Mouse (Mus musculus) kidney, embryonic 14.5 days (tissue): ENCODE results near the gene Cntnap5c. TPM values are rescaled to one million over a fixed set of nuclear protein-coding genes. Genes with fewer than 3 reads are reported as not detected.

Source experiments
- ATAC-seq: fragments of 200-750 bp; cut with Nextera tagmentation; 2 replicates; pipeline ENCODE4 v1.8.0; 2017; ENCODE audit warnings: moderate number of reproducible peaks, mild to moderate bottlenecking, moderate TSS enrichment, moderate library complexity; ENCODE audit not compliant: low FRiP score, low TSS enrichment
- H3K27ac ChIP-seq: fragments of 300-500 bp; sonication (generic); 2 replicates; pipeline ENCODE4 v1.5.1; 2014; ENCODE audit warnings: low read depth, mild to moderate bottlenecking, low read length, moderate library complexity, mixed read lengths
- H3K27me3 ChIP-seq: fragments of 300-500 bp; sonication (generic); 2 replicates; pipeline ENCODE4 v1.6.1; 2014; ENCODE audit warnings: mild to moderate bottlenecking, low read length; ENCODE audit not compliant: control insufficient read depth, insufficient read depth
- H3K36me3 ChIP-seq: fragments of 300-500 bp; sonication (generic); 2 replicates; pipeline ENCODE4 v1.6.1; 2014; ENCODE audit warnings: low read length, mixed read lengths; ENCODE audit not compliant: control insufficient read depth, insufficient read depth
- H3K4me1 ChIP-seq: fragments of 300-500 bp; sonication (generic); 2 replicates; pipeline ENCODE4 v1.6.1; 2014; ENCODE audit warnings: low read length, mixed read lengths; ENCODE audit not compliant: control insufficient read depth, insufficient read depth
- H3K4me2 ChIP-seq: fragments of 300-500 bp; sonication (generic); replicated peaks from 2 replicates; pipeline ENCODE4 v1.6.1; 2014; ENCODE audit warnings: low read depth, mild to moderate bottlenecking, low read length
- H3K4me3 ChIP-seq: fragments of 300-500 bp; sonication (generic); 2 replicates; pipeline ENCODE4 v1.5.1; 2014; ENCODE audit warnings: mild to moderate bottlenecking, low read length
- H3K9ac ChIP-seq: fragments of 300-500 bp; sonication (generic); 2 replicates; pipeline ENCODE4 v1.6.1; 2014; ENCODE audit warnings: low read depth, mild to moderate bottlenecking, low read length, moderate library complexity
- H3K9me3 ChIP-seq: fragments of 300-500 bp; sonication (generic); 2 replicates; pipeline ENCODE4 v1.6.1; 2016; ENCODE audit warnings: low read length; ENCODE audit not compliant: control insufficient read depth
- WGBS: fragments of 180-500 bp; shearing (Covaris S2); extraction: QIAGEN DNeasy Blood & Tissue Kit; methylation state at CpG from one replicate; pipeline ENCODE4 v1.1.7; 2014; 5-methylcytosine and 5-hydroxymethylcytosine counted together
- polyA plus RNA-seq: library from polyadenylated mRNA; unstranded; fragments of >200 nt; fragmentation: Nextera tagmentation; extraction: Ambion mirVana; gene quantifications from 2 replicates; pipeline ENCODE4 v1.2.1, GENCODE M21; 2014

Gene Cntnap5c
- polyA plus RNA-seq, 1 experiment from 2014 or later, result 0.05 TPM

DNA sequence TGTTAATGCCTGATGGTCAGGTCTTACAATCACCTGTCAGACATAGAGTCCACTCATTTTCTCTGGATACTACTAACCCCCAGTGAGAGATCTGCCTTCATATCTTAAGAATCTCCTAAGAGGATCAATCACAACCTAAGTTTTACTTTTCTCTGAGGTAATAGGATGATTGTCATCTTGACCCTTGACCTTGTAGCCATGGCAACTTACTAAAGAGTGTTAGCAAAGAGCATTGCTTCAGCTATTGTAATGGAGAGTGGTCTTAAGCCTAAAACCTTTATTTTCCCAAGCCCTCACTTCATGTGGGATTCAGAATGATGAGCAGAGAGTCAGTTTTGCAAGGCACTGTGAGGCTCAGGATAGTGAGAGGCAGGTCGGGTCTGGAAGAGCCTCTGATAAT, 227.1 kb downstream of the Cntnap5c start:
- Histone ChIP-seq H3K4me3 (no peak overlapping the region), H3K27ac (no peak overlapping the region), H3K4me2 (no peak overlapping the region), H3K9ac (no peak overlapping the region), H3K36me3 (no peaks in the 10 kb centered on the region), H3K27me3 (no peaks in the 10 kb centered on the region), H3K9me3 (no peaks in the 10 kb centered on the region), H3K4me1 (no peaks in the 10 kb centered on the region)
- ATAC-seq, result no peak
- 74% methylated on average over 1 of the region's 1 CpGs for WGBS

DNA sequence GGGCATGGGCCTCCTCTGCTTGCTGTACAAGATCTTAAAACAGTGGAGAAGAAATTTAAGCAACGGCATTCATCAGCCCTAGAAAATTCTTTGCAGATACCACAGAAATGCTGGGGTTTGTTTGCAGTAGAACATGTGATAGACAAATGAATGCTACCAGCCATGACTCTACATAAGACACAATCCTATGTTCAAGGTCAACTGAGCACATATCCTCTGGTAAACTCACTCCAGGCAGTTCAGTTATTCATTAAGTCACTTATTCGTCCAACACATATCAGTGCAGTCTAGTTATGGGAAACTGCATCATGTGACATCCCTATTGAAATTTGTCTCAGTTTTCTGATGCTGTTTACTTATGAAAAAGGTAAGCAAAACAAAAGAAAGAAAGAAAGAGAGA, 229.7 kb downstream of the Cntnap5c start:
- 79% methylated on average over 2 of the region's 2 CpGs for WGBS
- H3K4me3 ChIP-seq, result no peak overlapping the region
- no peak overlapping the region for H3K27ac ChIP-seq
- H3K9ac ChIP-seq, result no peak overlapping the region
- no peaks in the 10 kb centered on the region for H3K27me3 ChIP-seq
- no peaks in the 10 kb centered on the region for H3K36me3 ChIP-seq
- H3K4me2 ChIP-seq, result no peak overlapping the region
- H3K4me1 ChIP-seq, result no peaks in the 10 kb centered on the region
- no peak for ATAC-seq
- no peaks in the 10 kb centered on the region for H3K9me3 ChIP-seq

DNA sequence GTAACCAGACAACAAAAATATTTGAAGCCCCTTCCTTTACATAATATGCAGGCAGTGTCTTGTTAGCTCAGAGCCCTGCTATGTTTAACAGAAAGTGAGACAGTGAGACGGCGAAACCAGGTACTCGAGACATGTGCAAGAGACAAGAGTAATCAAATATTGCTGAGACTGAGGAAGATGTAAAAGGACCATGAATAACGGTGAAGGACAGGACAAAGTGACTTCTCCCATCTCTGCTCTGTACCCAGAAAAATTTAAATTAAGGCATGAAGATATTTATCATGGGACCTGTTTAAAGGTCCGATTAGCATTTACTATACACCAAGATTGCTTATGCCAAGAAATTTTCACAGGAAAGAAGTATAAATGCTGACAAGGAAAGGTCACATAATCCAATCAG, 233.5 kb downstream of the Cntnap5c start:
- Histone ChIP-seq H3K4me3 (no peak overlapping the region), H3K9ac (no peak overlapping the region), H3K27me3 (no peaks in the 10 kb centered on the region), H3K9me3 (no peaks in the 10 kb centered on the region), H3K4me2 (no peak overlapping the region), H3K4me1 (no peaks in the 10 kb centered on the region), H3K27ac (no peak overlapping the region), H3K36me3 (no peaks in the 10 kb centered on the region)
- WGBS, result 91% methylated on average over 5 of the region's 5 CpGs
- no peak for ATAC-seq

DNA sequence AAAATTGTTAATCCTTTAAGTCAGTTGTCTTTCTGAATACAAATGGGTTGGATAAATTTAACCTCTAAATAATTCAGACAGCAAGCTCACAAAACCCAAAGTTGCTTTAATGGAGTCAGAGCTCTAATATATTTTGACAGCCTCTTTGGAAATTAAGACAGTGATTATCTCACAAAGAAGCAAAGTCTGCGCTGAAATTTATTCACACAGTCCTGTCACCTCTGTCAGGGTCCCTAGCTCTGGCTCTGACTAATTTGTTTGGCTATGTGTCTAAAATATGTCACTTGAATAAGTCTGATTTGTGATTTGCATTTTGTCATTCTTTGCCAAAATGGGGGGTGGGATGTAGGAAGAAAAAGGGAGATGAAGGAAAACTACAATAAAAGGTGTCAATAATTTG, 234.0 kb downstream of the Cntnap5c start:
- no peak overlapping the region for H3K4me3 ChIP-seq
- H3K36me3 ChIP-seq, result no peaks in the 10 kb centered on the region
- ATAC-seq, result no peak
- no peaks in the 10 kb centered on the region for H3K27me3 ChIP-seq
- WGBS, result 88% methylated on average over 1 of the region's 1 CpGs
- no peak overlapping the region for H3K9ac ChIP-seq
- H3K9me3 ChIP-seq, result no peaks in the 10 kb centered on the region
- no peak overlapping the region for H3K27ac ChIP-seq
- H3K4me1 ChIP-seq, result no peaks in the 10 kb centered on the region
- H3K4me2 ChIP-seq, result no peak overlapping the region

DNA sequence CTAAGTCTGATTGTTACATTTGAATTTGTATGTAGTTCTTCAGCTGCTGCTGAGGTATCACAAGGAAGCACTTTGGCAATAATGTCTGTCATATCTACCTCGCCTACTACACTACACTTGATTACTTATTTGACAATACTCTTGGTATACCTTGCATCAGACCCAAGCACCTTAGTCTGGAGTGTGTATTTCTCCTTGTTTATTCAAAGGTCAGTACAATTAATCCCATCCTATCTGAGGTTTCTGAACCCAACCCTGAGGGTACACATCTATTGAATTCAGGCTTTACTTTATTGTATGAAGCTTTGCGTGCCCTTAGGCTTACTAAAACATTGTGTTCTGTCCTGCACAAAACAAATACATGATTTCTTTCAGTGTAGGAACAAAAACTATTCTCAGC, 235.1 kb downstream of the Cntnap5c start:
- Histone ChIP-seq H3K27ac (no peak overlapping the region), H3K4me2 (no peak overlapping the region), H3K27me3 (no peaks in the 10 kb centered on the region), H3K9ac (no peak overlapping the region), H3K9me3 (no peaks in the 10 kb centered on the region), H3K36me3 (no peaks in the 10 kb centered on the region), H3K4me3 (no peak overlapping the region), H3K4me1 (no peaks in the 10 kb centered on the region)
- ATAC-seq, result no peak
- 71% methylated on average over 2 of the region's 2 CpGs for WGBS

DNA sequence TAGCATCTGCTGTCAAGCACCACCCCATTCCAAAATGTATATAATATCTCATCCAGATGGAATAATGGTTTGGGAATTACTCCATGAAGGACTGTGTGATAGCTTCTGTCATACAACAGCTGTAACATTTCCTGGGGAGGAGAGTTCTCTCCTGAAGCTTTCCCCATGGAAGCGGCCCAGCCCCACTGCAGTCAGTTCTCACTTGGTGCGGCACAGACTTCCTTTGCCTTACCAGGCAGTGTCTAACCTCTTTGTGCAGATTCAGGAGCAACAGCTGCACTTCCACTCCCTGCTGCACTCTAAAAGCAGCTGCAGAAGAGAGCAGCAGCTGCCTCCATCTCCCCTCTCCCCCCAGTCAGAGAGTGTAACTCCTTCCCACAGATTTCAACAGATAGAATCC, 271.8 kb downstream of the Cntnap5c start:
- 50% methylated on average over 2 of the region's 2 CpGs for WGBS
- no peaks in the 10 kb centered on the region for H3K27me3 ChIP-seq
- H3K4me3 ChIP-seq, result no peak overlapping the region
- no peaks in the 10 kb centered on the region for H3K9me3 ChIP-seq
- H3K9ac ChIP-seq, result no peak overlapping the region
- no peaks in the 10 kb centered on the region for H3K36me3 ChIP-seq
- no peak overlapping the region for H3K4me2 ChIP-seq
- no peaks in the 10 kb centered on the region for H3K4me1 ChIP-seq
- ATAC-seq, result no peak
- H3K27ac ChIP-seq, result no peak overlapping the region

DNA sequence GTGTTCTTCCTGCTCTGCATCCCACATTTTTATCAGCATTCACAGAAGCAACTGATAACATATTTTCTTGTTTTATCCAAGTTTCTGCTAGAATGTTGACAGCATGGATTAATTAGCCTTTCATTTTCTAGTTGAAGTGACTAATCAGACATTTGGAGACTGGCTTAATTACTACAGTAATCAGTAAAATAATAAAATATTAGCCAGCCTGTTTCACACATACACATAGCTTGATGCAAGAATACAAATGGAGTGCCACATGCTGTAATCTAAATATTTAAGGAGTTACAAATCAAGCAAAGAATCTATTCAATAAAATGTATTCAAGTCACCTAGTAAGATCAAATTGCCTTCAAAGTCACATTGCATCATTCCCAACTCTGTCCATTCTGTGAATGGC, 275.8 kb downstream of the Cntnap5c start:
- Histone ChIP-seq H3K4me2 (no peak overlapping the region), H3K27ac (no peak overlapping the region), H3K9ac (no peak overlapping the region), H3K4me1 (no peaks in the 10 kb centered on the region), H3K9me3 (no peaks in the 10 kb centered on the region), H3K4me3 (no peak overlapping the region), H3K36me3 (no peaks in the 10 kb centered on the region), H3K27me3 (no peaks in the 10 kb centered on the region)
- no peak for ATAC-seq

DNA sequence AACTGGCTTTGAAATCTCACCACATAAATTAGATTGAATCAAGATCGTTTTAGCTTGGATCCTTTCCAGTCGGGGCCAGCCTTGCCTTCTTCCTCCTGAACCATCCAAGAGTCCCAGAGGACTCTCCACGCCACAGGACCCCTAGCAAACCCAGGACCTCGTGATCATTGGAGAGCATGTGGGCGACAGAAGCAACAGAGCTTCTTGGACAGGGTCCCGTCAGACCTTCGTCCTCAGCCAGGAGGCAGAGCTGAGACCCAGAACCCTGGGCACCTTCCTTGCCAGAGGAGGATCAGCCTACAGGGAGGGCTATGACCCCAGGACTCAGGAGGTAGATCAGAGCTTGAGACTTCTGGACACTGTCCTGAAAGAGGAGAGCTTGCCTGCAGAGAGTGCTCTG, 300.5 kb downstream of the Cntnap5c start:
- Histone ChIP-seq H3K9ac (no peak overlapping the region), H3K9me3 (no peaks in the 10 kb centered on the region), H3K27ac (no peak overlapping the region), H3K27me3 (no peaks in the 10 kb centered on the region), H3K4me2 (no peak overlapping the region), H3K36me3 (no peaks in the 10 kb centered on the region), H3K4me1 (no peaks in the 10 kb centered on the region), H3K4me3 (no peak overlapping the region)
- WGBS, result 88% methylated on average over 7 of the region's 7 CpGs
- no peak for ATAC-seq

DNA sequence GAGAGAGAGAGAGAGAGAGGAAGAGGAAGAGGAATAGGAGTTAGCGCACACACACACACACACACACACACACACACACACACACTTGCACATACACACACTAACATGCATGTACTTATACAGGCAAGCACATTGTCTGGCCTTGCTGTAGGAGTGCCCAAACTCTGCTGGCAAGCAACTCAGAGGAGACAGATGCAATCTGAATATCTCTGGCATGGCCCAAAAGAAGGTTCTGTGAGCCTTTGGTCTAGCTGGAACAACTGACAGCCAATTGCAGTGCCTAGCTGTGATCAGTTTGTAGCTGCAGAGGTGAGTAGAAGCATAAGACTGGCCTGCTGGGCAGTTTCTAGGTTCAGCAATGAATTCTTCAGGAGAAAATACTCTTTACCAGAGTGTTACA, 313.3 kb downstream of the Cntnap5c start:
- no peak for ATAC-seq
- H3K4me2 ChIP-seq, result no peak overlapping the region
- 85% methylated on average over 1 of the region's 1 CpGs for WGBS

DNA sequence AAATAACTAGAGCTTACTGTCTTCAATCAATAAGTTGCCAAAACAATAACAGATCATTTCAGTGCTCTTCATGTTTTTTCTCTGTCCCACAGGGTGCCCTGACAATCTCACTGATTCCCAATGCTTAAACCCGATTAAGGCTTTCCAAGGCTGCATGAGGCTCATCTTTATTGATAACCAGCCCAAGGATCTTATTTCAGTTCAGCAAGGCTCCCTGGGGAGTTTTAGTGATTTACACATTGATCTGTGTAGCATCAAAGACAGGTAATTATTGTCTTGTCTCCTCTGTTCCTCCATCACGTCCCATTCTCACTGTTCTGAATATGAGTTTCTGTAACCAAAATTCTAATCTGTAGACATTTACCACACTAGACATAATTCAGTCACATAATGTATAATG, 335.1 kb downstream of the Cntnap5c start:
- no peaks in the 10 kb centered on the region for H3K9me3 ChIP-seq
- no peak for ATAC-seq
- WGBS, result 68% methylated on average over 2 of the region's 2 CpGs
- H3K9ac ChIP-seq, result no peak overlapping the region
- H3K4me1 ChIP-seq, result no peaks in the 10 kb centered on the region
- no peaks in the 10 kb centered on the region for H3K27me3 ChIP-seq
- no peak overlapping the region for H3K27ac ChIP-seq
- no peak overlapping the region for H3K4me3 ChIP-seq
- no peaks in the 10 kb centered on the region for H3K36me3 ChIP-seq
- no peak overlapping the region for H3K4me2 ChIP-seq

More for the DNA sequence above, 313.3 kb downstream of the Cntnap5c start:
- Histone ChIP-seq H3K4me3 (no peak overlapping the region), H3K9me3 (no peaks in the 10 kb centered on the region), H3K27ac (no peak overlapping the region), H3K9ac (no peak overlapping the region), H3K27me3 (no peaks in the 10 kb centered on the region), H3K36me3 (no peaks in the 10 kb centered on the region), H3K4me1 (no peaks in the 10 kb centered on the region)
